Mouse (Mus musculus): ENCODE data around the gene Notch2. TPM values are rescaled to one million over a fixed set of nuclear protein-coding genes. Genes with fewer than 3 reads are reported as not detected.

Gene Notch2
- polyA plus RNA-seq, 1 experiment from 2014 or later: 18.3 TPM

- H3K9ac ChIP-seq (replicated peaks; ENCODE audit: low read depth): no peak overlapping the region
- H3K27ac ChIP-seq (ENCODE audit: low read length): no peak overlapping the region
- TF ChIP-seq EP300 (IDR thresholded peaks at IDR 0.05) (no peak), CTCF (IDR thresholded peaks at IDR 0.05) (no peak)
- H3K27me3 ChIP-seq (replicated peaks; ENCODE audit: insufficient read depth, low read length): no peaks in the 10 kb centered on the region
- 61% methylated on average over 5 of the region's 5 CpGs for WGBS
- DNase-seq (ENCODE audit: low spot score) (no peak), ATAC-seq (no peak)
- no peaks in the 10 kb centered on the region for H3K9me3 ChIP-seq (ENCODE audit: low read length)
- no peaks in the 10 kb centered on the region for H3K36me3 ChIP-seq (ENCODE audit: insufficient read depth, low read length)
- no peaks in the 10 kb centered on the region for H3K4me1 ChIP-seq (ENCODE audit: insufficient read depth, low read depth, low read length)
- H3K4me3 ChIP-seq (ENCODE audit: low read depth, low read length): no peak overlapping the region
- H3K4me2 ChIP-seq (replicated peaks; ENCODE audit: low read depth, low read length): no peak overlapping the region
Observed at GRCm38 (mm10) chr3:97990576-97990975, 22.8 kb upstream of the Notch2 start.

GRCm38 (mm10) chr3:97992289-97992688 is 21.0 kb upstream of the Notch2 start:
- Histone ChIP-seq H3K4me2 (replicated peaks; ENCODE audit: low read depth, low read length) (no peak overlapping the region), H3K36me3 (ENCODE audit: insufficient read depth, low read length) (no peaks in the 10 kb centered on the region), H3K4me1 (ENCODE audit: insufficient read depth, low read depth, low read length) (no peaks in the 10 kb centered on the region), H3K9me3 (ENCODE audit: low read length) (no peaks in the 10 kb centered on the region), H3K9ac (replicated peaks; ENCODE audit: low read depth) (no peak overlapping the region), H3K4me3 (ENCODE audit: low read depth, low read length) (no peak overlapping the region), H3K27me3 (replicated peaks; ENCODE audit: insufficient read depth, low read length) (no peaks in the 10 kb centered on the region), H3K27ac (ENCODE audit: low read length) (no peak overlapping the region)
- DNase-seq (ENCODE audit: low spot score) (no peak), ATAC-seq (no peak)
- no peak for TF ChIP-seq EP300 (IDR thresholded peaks at IDR 0.05)
- no peak for TF ChIP-seq CTCF (IDR thresholded peaks at IDR 0.05)
- WGBS: 57% methylated on average over 4 of the region's 4 CpGs

GRCm38 (mm10) chr3:97993196-97993595 is 20.1 kb upstream of the Notch2 start:
- no peak for DNase-seq (ENCODE audit: low spot score)
- no peak overlapping the region for H3K9ac ChIP-seq (replicated peaks; ENCODE audit: low read depth)
- 51% methylated on average over 5 of the region's 5 CpGs for WGBS

GRCm38 (mm10) chr3:97993920-97994545 is 19.3 kb upstream of the Notch2 start:
- ATAC-seq: peak; percentile 82

More at GRCm38 (mm10) chr3:97993196-97993595, 20.1 kb upstream of the Notch2 start:
- H3K27me3 ChIP-seq (replicated peaks; ENCODE audit: insufficient read depth, low read length): no peaks in the 10 kb centered on the region
- 0 out of 2 replicates have a peak overlapping the region, but pooled peaks have one; percentile 17 for H3K27ac ChIP-seq (ENCODE audit: low read length)
- no peaks in the 10 kb centered on the region for H3K36me3 ChIP-seq (ENCODE audit: insufficient read depth, low read length)
- no peaks in the 10 kb centered on the region for H3K9me3 ChIP-seq (ENCODE audit: low read length)
- TF ChIP-seq EP300 (IDR thresholded peaks at IDR 0.05): no peak
- TF ChIP-seq CTCF (IDR thresholded peaks at IDR 0.05): no peak
- H3K4me2 ChIP-seq (replicated peaks; ENCODE audit: low read depth, low read length): no peak overlapping the region
- 0 out of 2 replicates have a peak, but pooled peaks have one; percentile 13 for ATAC-seq
- H3K4me3 ChIP-seq (ENCODE audit: low read depth, low read length): no peak overlapping the region
- H3K4me1 ChIP-seq (ENCODE audit: insufficient read depth, low read depth, low read length): no peaks in the 10 kb centered on the region

GRCm38 (mm10) chr3:97994818-97995217 is 18.5 kb upstream of the Notch2 start:
- Histone ChIP-seq H3K9ac (replicated peaks; ENCODE audit: low read depth) (no peak overlapping the region), H3K9me3 (ENCODE audit: low read length) (no peaks in the 10 kb centered on the region), H3K36me3 (ENCODE audit: insufficient read depth, low read length) (no peaks in the 10 kb centered on the region), H3K27me3 (replicated peaks; ENCODE audit: insufficient read depth, low read length) (no peaks in the 10 kb centered on the region), H3K4me1 (ENCODE audit: insufficient read depth, low read depth, low read length) (no peaks in the 10 kb centered on the region), H3K4me2 (replicated peaks; ENCODE audit: low read depth, low read length) (no peak overlapping the region), H3K4me3 (ENCODE audit: low read depth, low read length) (no peak overlapping the region), H3K27ac (ENCODE audit: low read length) (0 out of 2 replicates have a peak overlapping the region, but pooled peaks have one; percentile 26)
- ATAC-seq (no peak), DNase-seq (ENCODE audit: low spot score) (no peak)
- TF ChIP-seq EP300 (IDR thresholded peaks at IDR 0.05) (no peak), CTCF (IDR thresholded peaks at IDR 0.05) (no peak)
- WGBS: 82% methylated on average over 5 of the region's 5 CpGs

More at GRCm38 (mm10) chr3:97993920-97994545, 19.3 kb upstream of the Notch2 start:
- Histone ChIP-seq H3K36me3 (ENCODE audit: insufficient read depth, low read length) (no peaks in the 10 kb centered on the region), H3K27ac (ENCODE audit: low read length) (peak overlapping the region; percentile 26; the same call in 1 of the 2 replicates), H3K4me2 (replicated peaks; ENCODE audit: low read depth, low read length) (no peak overlapping the region), H3K9ac (replicated peaks; ENCODE audit: low read depth) (no peak overlapping the region), H3K4me1 (ENCODE audit: insufficient read depth, low read depth, low read length) (no peaks in the 10 kb centered on the region), H3K4me3 (ENCODE audit: low read depth, low read length) (no peak overlapping the region), H3K27me3 (replicated peaks; ENCODE audit: insufficient read depth, low read length) (no peaks in the 10 kb centered on the region), H3K9me3 (ENCODE audit: low read length) (no peaks in the 10 kb centered on the region)
- WGBS: 48% methylated on average over 3 of the region's 3 CpGs
- peak; percentile 75 for DNase-seq (ENCODE audit: low spot score)
- TF ChIP-seq EP300 (IDR thresholded peaks at IDR 0.05) (peak; percentile 82), CTCF (IDR thresholded peaks at IDR 0.05) (no peak)

- no peaks in the 10 kb centered on the region for H3K27me3 ChIP-seq (replicated peaks; ENCODE audit: insufficient read depth, low read length)
- no peaks in the 10 kb centered on the region for H3K36me3 ChIP-seq (ENCODE audit: insufficient read depth, low read length)
- peak; percentile 65 for TF ChIP-seq EP300 (IDR thresholded peaks at IDR 0.05)
- TF ChIP-seq CTCF (IDR thresholded peaks at IDR 0.05): no peak
- H3K9ac ChIP-seq (replicated peaks; ENCODE audit: low read depth): no peak overlapping the region
- H3K4me1 ChIP-seq (ENCODE audit: insufficient read depth, low read depth, low read length): no peaks in the 10 kb centered on the region
- H3K4me2 ChIP-seq (replicated peaks; ENCODE audit: low read depth, low read length): no peak overlapping the region
- no peak overlapping the region for H3K27ac ChIP-seq (ENCODE audit: low read length)
- H3K9me3 ChIP-seq (ENCODE audit: low read length): no peaks in the 10 kb centered on the region
- no peak overlapping the region for H3K4me3 ChIP-seq (ENCODE audit: low read depth, low read length)
- 59% methylated on average over 4 of the region's 4 CpGs for WGBS
- ATAC-seq (peak; percentile 47), DNase-seq (ENCODE audit: low spot score) (peak; percentile 67)
Observed at GRCm38 (mm10) chr3:97998349-97998748, 15.0 kb upstream of the Notch2 start.

All from lung, postnatal 0 days (tissue).